Mouse (Mus musculus) erythroblast, embryonic 14.5 days (primary cell): ENCODE measurements around the gene Atp6v0b. TPM values are rescaled to one million over a fixed set of nuclear protein-coding genes. Genes with fewer than 3 reads are reported as not detected.

ENCODE experiments used
- H3K27me3 ChIP-seq: 2 replicates; pipeline ENCODE4 v1.6.1; 2012; ENCODE audit warnings: inconsistent platforms; ENCODE audit not compliant: control insufficient read depth
- H3K36me3 ChIP-seq: 2 replicates; pipeline ENCODE4 v1.6.1; 2012; ENCODE audit warnings: mild to moderate bottlenecking, inconsistent platforms; ENCODE audit not compliant: control insufficient read depth
- H3K4me1 ChIP-seq: 2 replicates; pipeline ENCODE4 v1.6.1; 2012; ENCODE audit warnings: inconsistent platforms; ENCODE audit not compliant: control insufficient read depth
- H3K4me3 ChIP-seq: replicated peaks from 2 replicates; pipeline ENCODE3; 2012; ENCODE audit warnings: moderate library complexity, mild to moderate bottlenecking, inconsistent platforms
- H3K9me3 ChIP-seq: 2 replicates; pipeline ENCODE4 v1.6.1; 2012; ENCODE audit warnings: low read length, inconsistent platforms, mixed read lengths; ENCODE audit not compliant: control insufficient read depth
- GATA1 ChIP-seq: IDR thresholded peaks from 2 replicates; pipeline ENCODE4 v1.6.1; 2012; ENCODE audit warnings: low read length, inconsistent platforms, mixed read lengths
- TAL1 ChIP-seq: IDR thresholded peaks from 3 replicates; pipeline ENCODE4 v1.6.1; 2012; ENCODE audit warnings: low read length, inconsistent platforms, mixed read lengths
- polyA plus RNA-seq: library from polyadenylated mRNA; stranded (reverse); fragments of >175 nt; gene quantifications from 2 replicates; pipeline ENCODE4 v1.2.3, GENCODE M21; 2012

Gene Atp6v0b
- polyA plus RNA-seq, 1 experiment: 37.5 TPM

DNA sequence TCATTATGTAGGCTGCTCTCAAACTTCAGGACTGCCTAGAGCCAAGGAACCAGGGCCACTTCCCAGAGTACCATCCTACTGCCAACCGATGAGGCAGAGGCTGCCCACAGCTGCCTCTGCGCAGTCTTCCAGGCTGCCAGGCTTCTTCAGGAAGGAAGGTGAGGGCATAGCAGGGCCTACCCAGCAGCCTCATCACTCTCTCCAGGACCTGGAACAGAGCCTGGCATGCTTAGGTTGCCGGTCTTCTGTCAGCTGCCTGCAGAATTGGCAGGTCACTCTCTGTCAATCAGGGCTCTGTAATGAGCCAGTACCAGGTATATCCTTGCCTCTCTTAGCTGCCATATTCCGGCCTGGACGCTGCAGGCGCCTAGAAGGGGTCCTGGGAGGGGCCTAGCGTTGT lies 37.0 kb downstream of the Atp6v0b start:
- Histone ChIP-seq H3K9me3 (no peaks in the 10 kb centered on the region), H3K4me3 (no peak overlapping the region), H3K36me3 (peaks cover 100% of the 10 kb centered on the region), H3K4me1 (peaks cover 87% of the 10 kb centered on the region), H3K27me3 (no peaks in the 10 kb centered on the region; the same call in 1 of the 2 replicates)
- TF ChIP-seq TAL1: no peak
- no peak for TF ChIP-seq GATA1

DNA sequence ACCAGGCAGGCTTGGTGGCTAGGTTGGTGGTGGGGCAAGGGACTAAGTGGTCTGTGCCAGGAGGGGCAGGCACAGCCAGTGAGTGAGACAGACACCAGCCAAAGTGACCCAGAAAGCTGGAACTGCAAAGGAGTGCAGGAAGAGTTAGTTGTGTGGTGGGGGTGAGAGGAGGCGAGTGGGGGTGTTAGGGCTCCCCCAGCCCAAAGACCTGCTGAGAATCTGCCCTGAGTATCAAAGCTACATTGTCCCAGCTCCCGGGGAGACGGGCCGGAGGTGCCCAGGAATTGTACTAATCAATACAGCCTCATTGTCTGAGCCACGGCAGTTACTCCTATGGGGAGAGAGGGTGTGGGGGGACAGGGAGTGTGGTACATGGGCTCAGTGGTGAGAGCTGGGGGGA lies 37.6 kb downstream of the Atp6v0b start:
- no peak for TF ChIP-seq TAL1
- no peak for TF ChIP-seq GATA1
- H3K4me1 ChIP-seq: peaks cover 87% of the 10 kb centered on the region
- no peaks in the 10 kb centered on the region; the same call in 1 of the 2 replicates for H3K27me3 ChIP-seq
- peaks cover 100% of the 10 kb centered on the region for H3K36me3 ChIP-seq
- H3K9me3 ChIP-seq: no peaks in the 10 kb centered on the region
- H3K4me3 ChIP-seq: no peak overlapping the region

DNA sequence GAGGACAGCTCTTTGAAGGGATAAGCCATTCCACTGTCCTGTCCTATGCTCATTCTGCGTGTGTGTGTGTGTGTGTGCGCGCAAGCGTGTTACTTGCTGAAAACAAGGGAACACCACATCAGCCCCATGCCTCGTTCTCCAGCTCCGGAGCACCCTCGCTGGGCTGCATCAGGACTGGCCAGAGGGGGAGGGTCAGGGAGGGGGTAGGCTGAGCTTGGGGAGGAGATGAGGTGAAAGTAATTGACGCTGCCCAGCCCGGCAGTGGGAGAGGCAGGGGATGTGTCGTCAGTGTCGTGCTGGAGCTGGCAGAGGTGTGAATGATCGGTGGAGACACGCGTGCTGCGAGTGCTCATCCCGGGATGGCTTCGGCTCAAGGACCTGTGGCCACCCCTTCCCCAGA lies 38.1 kb downstream of the Atp6v0b start:
- no peaks in the 10 kb centered on the region for H3K9me3 ChIP-seq
- TF ChIP-seq GATA1 (no peak), TAL1 (no peak)
- no peak overlapping the region for H3K4me3 ChIP-seq
- H3K36me3 ChIP-seq: peaks cover 100% of the 10 kb centered on the region
- H3K4me1 ChIP-seq: peaks cover 88% of the 10 kb centered on the region
- H3K27me3 ChIP-seq: no peaks in the 10 kb centered on the region; the same call in 1 of the 2 replicates

DNA sequence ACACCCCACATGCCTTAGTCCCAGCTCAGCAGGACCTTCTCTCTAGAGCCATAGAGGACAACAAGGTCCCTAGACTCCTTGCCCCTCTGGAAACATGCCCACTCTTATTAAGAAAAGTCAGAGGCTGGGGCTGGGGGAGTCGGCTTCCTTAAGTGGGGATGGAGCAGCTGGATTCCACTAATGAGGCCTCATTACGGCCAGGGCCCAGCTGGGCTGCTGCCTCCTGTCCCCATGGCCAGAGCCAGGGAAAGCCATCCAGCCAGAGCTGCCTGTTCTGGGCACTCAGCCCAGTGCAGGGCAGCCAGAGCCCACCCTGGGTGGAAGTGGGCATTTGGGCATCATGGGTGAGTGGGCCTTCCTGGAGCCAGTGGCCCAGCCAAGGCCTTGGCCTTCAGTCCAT lies 40.1 kb downstream of the Atp6v0b start:
- no peak for TF ChIP-seq TAL1
- TF ChIP-seq GATA1: no peak
- peaks cover 100% of the 10 kb centered on the region for H3K36me3 ChIP-seq
- no peaks in the 10 kb centered on the region; the same call in 1 of the 2 replicates for H3K27me3 ChIP-seq

DNA sequence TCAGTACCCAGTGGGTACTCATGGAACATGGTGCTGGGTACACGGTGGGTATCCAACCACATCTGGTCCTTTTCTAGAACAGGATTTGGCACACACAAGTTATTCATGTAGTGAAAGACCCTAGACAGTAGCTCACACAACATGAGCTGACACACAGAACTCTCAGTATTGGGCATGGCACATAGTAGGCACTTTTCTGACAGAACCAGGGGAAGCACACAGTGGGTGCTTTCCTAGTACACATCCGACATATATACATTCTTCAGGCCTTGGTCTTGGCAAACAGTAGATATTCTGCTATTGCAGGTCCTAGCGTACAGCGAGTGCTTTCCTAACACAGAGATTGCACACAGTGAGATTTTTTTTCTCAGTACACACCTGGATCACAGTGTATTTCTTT lies 40.9 kb downstream of the Atp6v0b start:
- Histone ChIP-seq H3K27me3 (no peaks in the 10 kb centered on the region; the same call in 1 of the 2 replicates), H3K4me1 (peaks cover 88% of the 10 kb centered on the region), H3K36me3 (peaks cover 100% of the 10 kb centered on the region), H3K4me3 (no peak overlapping the region), H3K9me3 (no peaks in the 10 kb centered on the region)
- TF ChIP-seq TAL1: no peak
- TF ChIP-seq GATA1: no peak

More for the DNA sequence above, 40.1 kb downstream of the Atp6v0b start:
- peaks cover 82% of the 10 kb centered on the region for H3K4me1 ChIP-seq
- no peak overlapping the region for H3K4me3 ChIP-seq
- no peaks in the 10 kb centered on the region for H3K9me3 ChIP-seq

DNA sequence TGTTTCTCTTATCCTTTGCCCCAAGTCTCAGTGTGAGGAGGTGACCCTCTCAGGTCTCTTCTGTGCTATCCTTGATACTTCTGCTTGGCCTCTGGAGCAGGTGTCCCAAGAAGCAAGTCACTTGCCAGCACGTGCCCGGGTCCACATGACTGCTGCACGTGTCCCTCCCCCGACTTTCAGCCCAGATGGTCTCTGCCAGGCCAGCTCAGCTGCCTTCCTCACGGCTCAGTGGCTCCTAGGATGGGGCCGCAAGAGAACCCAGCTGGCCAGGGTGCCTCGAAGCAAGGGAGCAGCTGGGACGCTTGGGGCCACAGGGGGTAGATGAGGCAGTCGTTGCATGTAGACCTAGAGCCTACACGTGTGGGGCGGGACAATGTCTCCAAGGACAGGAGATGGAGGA lies 41.8 kb downstream of the Atp6v0b start:
- no peak for TF ChIP-seq TAL1
- no peak for TF ChIP-seq GATA1
- Histone ChIP-seq H3K4me3 (no peak overlapping the region), H3K9me3 (no peaks in the 10 kb centered on the region), H3K27me3 (no peaks in the 10 kb centered on the region; the same call in 1 of the 2 replicates), H3K4me1 (peaks cover 91% of the 10 kb centered on the region), H3K36me3 (peaks cover 100% of the 10 kb centered on the region)

DNA sequence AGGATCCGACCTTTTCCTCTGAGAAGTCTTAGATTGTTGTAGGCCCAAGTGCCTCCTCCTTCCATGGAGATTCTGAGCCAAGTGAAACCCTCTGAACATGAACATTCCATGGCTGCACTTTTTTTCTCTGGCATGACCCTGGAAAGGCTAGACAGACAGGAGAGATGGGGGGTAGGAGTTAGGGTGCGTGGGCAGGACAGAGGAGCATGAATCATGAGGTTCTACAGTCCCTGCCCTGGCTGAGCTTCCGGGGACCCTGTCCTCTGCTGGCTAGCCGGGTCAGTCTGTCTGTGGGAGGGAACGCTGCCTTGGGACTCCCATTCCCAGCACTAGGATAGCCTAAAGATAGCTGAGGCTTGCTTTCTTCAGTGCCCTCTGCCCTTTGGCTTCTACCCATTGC lies 42.7 kb downstream of the Atp6v0b start:
- H3K27me3 ChIP-seq: no peaks in the 10 kb centered on the region; the same call in 1 of the 2 replicates
- no peak for TF ChIP-seq TAL1
- no peak for TF ChIP-seq GATA1
- no peak overlapping the region for H3K4me3 ChIP-seq
- no peaks in the 10 kb centered on the region for H3K9me3 ChIP-seq
- H3K36me3 ChIP-seq: peaks cover 100% of the 10 kb centered on the region
- H3K4me1 ChIP-seq: peaks cover 91% of the 10 kb centered on the region

DNA sequence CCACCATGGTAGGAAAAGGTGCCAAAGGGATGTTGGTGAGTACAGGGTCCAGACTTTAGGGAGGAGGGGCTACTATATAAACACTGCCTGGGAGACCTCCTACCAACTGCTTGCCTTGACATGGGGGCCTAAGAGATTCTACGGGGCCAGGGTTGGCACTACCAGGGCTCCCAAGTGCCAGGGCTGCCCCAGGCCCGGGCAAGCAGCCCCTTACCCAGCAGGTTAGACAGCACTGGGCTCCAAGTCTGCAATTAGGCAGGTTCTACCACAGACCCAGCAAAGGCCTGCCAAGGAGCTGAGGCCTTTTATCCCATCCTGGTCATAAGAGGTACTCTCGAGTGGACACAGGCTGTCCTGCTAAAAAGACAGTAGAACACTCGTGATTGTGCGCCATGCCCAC lies 44.0 kb downstream of the Atp6v0b start:
- H3K4me3 ChIP-seq: no peak overlapping the region
- no peaks in the 10 kb centered on the region; the same call in 1 of the 2 replicates for H3K27me3 ChIP-seq
- H3K4me1 ChIP-seq: peaks cover 91% of the 10 kb centered on the region
- TF ChIP-seq GATA1: no peak
- no peak for TF ChIP-seq TAL1
- peaks cover 100% of the 10 kb centered on the region for H3K36me3 ChIP-seq
- H3K9me3 ChIP-seq: no peaks in the 10 kb centered on the region

DNA sequence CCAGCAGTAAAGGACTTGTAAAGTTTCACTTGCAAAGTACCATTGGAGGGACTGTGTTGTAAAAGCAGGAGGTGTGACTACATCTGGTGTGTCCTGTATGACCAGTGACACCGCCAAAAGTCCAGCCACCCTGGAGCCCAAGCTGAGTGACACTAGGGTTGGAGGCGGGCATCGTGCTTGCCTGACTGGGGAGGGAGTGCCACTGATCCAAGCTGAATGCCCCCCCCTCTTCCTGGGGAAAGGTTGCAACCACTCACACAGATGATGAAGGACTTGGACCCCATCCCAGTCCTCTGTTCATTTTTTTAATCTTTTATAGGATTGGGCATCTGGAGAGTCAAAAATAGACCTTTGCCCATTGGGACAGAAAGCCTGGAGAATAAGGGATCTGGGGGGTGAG lies 45.6 kb downstream of the Atp6v0b start:
- H3K9me3 ChIP-seq: no peaks in the 10 kb centered on the region
- no peak overlapping the region for H3K4me3 ChIP-seq
- peaks cover 100% of the 10 kb centered on the region for H3K36me3 ChIP-seq
- H3K4me1 ChIP-seq: peaks cover 94% of the 10 kb centered on the region
- TF ChIP-seq GATA1: no peak
- TF ChIP-seq TAL1: no peak
- H3K27me3 ChIP-seq: no peaks in the 10 kb centered on the region; the same call in 1 of the 2 replicates

DNA sequence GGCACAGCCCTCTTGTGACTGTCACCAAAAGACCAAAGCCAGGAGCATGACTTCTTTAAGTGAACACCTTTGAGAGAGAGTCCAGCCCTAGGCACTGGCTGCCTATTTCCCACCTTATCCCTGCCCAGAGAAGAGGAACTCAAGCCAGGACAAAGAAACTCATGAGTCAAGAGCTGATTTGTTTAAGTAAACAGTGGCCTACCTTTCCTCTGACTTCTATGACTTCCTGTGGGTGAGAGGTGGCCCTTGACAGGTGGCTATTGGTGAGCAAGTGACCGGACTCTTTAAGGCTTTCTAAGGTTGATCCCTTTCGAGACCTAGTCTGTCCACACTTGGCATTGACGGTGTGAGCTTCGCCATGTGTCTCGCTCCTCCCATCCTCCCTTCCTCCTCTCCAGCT lies 46.3 kb downstream of the Atp6v0b start:
- peaks cover 99% of the 10 kb centered on the region for H3K36me3 ChIP-seq
- no peaks in the 10 kb centered on the region for H3K9me3 ChIP-seq
- no peaks in the 10 kb centered on the region; the same call in 1 of the 2 replicates for H3K27me3 ChIP-seq
- H3K4me3 ChIP-seq: no peak overlapping the region
- TF ChIP-seq TAL1: no peak
- TF ChIP-seq GATA1: no peak
- peaks cover 86% of the 10 kb centered on the region for H3K4me1 ChIP-seq
